Comparison of ENCODE assay signal across 10 mouse cellular contexts in the genomic region with DNA sequence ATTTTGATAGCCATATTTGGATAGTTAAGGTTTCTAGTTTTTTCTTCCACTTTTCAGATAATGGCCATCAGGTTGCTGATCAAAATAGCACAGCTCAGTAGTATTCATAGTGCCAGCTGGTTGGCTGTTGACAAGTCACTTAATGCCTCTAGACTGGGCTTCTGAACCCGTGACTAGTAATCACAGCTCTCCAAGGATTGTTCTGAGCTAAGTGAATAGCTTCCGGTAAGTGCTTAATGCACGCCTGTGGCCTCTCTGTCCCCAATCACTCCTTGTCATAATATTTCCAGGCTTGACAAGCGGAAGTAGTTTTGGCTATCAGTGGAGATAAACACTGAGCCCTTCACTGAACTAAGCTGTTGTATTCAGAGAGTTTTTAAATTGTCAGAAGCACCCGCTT. TPM values are rescaled to one million over a fixed set of nuclear protein-coding genes. Genes with fewer than 3 reads are reported as not detected.
DNase-seq lines count a peak whose midpoint lies in the region; ATAC-seq and TF ChIP-seq lines count a peak whose summit lies in the region.
"Had no signal": no experiment of that assay in that cellular context is flagged by ENCODE, and none has a peak within 500 bp of the region (broad histone marks: within the 10 kb centered on the region; RNA-seq: fewer than 3 reads in every experiment).

No protein-coding gene starts in this region.

- no peak overlapping the region for H3K9ac ChIP-seq in kidney, embryonic 14.5 days (ENCODE audit: low read depth, low read length)
- no peak overlapping the region for H3K9ac ChIP-seq in neural tube, embryonic 15.5 days (replicated peaks)

- no peak for TF ChIP-seq CTCF in left cerebral cortex, adult 2 months (IDR thresholded peaks at IDR 0.05)

- 56% methylated on average over 5 of the region's 5 CpGs for WGBS in kidney, embryonic 14.5 days
- WGBS in neural tube, embryonic 15.5 days, result 37% methylated on average over 5 of the region's 5 CpGs

- DNase-seq in embryo, embryonic 10 days (ENCODE audit: low spot score), result peak; percentile 46
- no peak for DNase-seq in embryo, embryonic 9.5 days (ENCODE audit: extremely low spot score)
- DNase-seq in heart, adult 8-10 months (ENCODE audit: low spot score), result peak; percentile 41
- no peak for DNase-seq in left cerebral cortex, adult 2 months (ENCODE audit: extremely low spot score in 1 of 2, low spot score in 2 of 2)
- DNase-seq in left cerebral cortex, postnatal 14 days (ENCODE audit: low spot score in 2 of 2), result no peak
- DNase-seq in urinary bladder, postnatal 10 days (ENCODE audit: low spot score), result no peak

- peak overlapping the region; percentile 77; the same call in 1 of the 2 replicates for H3K27ac ChIP-seq in kidney, embryonic 14.5 days (ENCODE audit: low read depth, low read length)
- H3K27ac ChIP-seq in neural tube, embryonic 15.5 days (replicated peaks), result peak overlapping the region; percentile 66; the same call in 1 of the 2 replicates
- H3K27ac ChIP-seq in left cerebral cortex, adult 2 months, result no peak overlapping the region

- no peaks in the 10 kb centered on the region for H3K9me3 ChIP-seq in kidney, embryonic 14.5 days (ENCODE audit: control insufficient read depth, low read length)
- H3K9me3 ChIP-seq in neural tube, embryonic 15.5 days (replicated peaks), result no peaks in the 10 kb centered on the region
- H3K9me3 ChIP-seq: megakaryocyte, embryonic 14.5 days had no signal

- peaks cover 24% of the 10 kb centered on the region for H3K36me3 ChIP-seq in kidney, embryonic 14.5 days (ENCODE audit: control insufficient read depth, insufficient read depth, low read length)
- H3K36me3 ChIP-seq in neural tube, embryonic 15.5 days, result no peaks in the 10 kb centered on the region

- H3K4me1 ChIP-seq in kidney, embryonic 14.5 days (ENCODE audit: control insufficient read depth, insufficient read depth, low read length), result peaks cover 16% of the 10 kb centered on the region; the same call in 1 of the 2 replicates
- peaks cover 13% of the 10 kb centered on the region for H3K4me1 ChIP-seq in neural tube, embryonic 15.5 days

- H3K4me2 ChIP-seq in kidney, embryonic 14.5 days (replicated peaks; ENCODE audit: low read depth, low read length), result no peak overlapping the region
- peak overlapping the region; percentile 52 for H3K4me2 ChIP-seq in neural tube, embryonic 15.5 days

- ATAC-seq in kidney, embryonic 14.5 days (ENCODE audit: low FRiP score, low TSS enrichment), result peak; percentile 25; the same call in 1 of the 2 replicates
- ATAC-seq in neural tube, embryonic 15.5 days (ENCODE audit: low FRiP score), result no peak; the same call in 1 of the 2 replicates

- no peak overlapping the region for H3K4me3 ChIP-seq in kidney, embryonic 14.5 days (ENCODE audit: low read length)
- no peak overlapping the region for H3K4me3 ChIP-seq in neural tube, embryonic 15.5 days (replicated peaks)
- no peak overlapping the region for H3K4me3 ChIP-seq in left cerebral cortex, adult 2 months
- H3K4me3 ChIP-seq: megakaryocyte, embryonic 14.5 days had no signal

- intact Hi-C loops in left cerebral cortex, adult 2 months (cut with DNase I), result loop anchor here (2.0 kb wide), 1 partner anchor 35 kb away; the partner anchor contains the start of gene Itgav
- intact Hi-C loops in left cerebral cortex, postnatal 14 days (cut with DNase I), result no loop called here

- no peaks in the 10 kb centered on the region for H3K27me3 ChIP-seq in kidney, embryonic 14.5 days (ENCODE audit: control insufficient read depth, insufficient read depth, low read length)
- no peaks in the 10 kb centered on the region for H3K27me3 ChIP-seq in neural tube, embryonic 15.5 days (replicated peaks)
- H3K27me3 ChIP-seq: megakaryocyte, embryonic 14.5 days had no signal

RNA-seq across cellular contexts. Expression of gene Itgav, which starts 35.5 kb away (rescaled TPM):
- total RNA-seq in heart, adult 8-10 months (2022), result 10 to 100 TPM; 33.9 to 39.6 (median 36.0) TPM
- polyA plus RNA-seq in kidney, embryonic 14.5 days (2014; fragmentation: Nextera tagmentation; extraction: Ambion mirVana), result 117 and 125 TPM in 2 replicates
- polyA plus RNA-seq in neural tube, embryonic 15.5 days (2015; fragmentation: Nextera tagmentation; extraction: Ambion mirVana), result 29.1 and 29.8 TPM in 2 replicates
- total RNA-seq in left cerebral cortex, adult 2 months (2021), result 100 to 1,000 TPM; 135 to 149 TPM
- 100 to 1,000 TPM; 100 to 105 TPM for total RNA-seq in left cerebral cortex, postnatal 14 days (2021)

RNA-seq across cellular contexts. Expression of gene Fam171b, which starts 52.8 kb away (rescaled TPM):
- total RNA-seq in heart, adult 8-10 months (2022), result under 1 TPM; 0.40 to 0.94 (median 0.55) TPM
- 5.3 and 5.5 TPM in 2 replicates for polyA plus RNA-seq in kidney, embryonic 14.5 days (2014; fragmentation: Nextera tagmentation; extraction: Ambion mirVana)
- polyA plus RNA-seq in neural tube, embryonic 15.5 days (2015; fragmentation: Nextera tagmentation; extraction: Ambion mirVana), result 69.8 and 79.0 TPM in 2 replicates
- 100 to 1,000 TPM; 204 to 206 TPM for total RNA-seq in left cerebral cortex, adult 2 months (2021)
- 100 to 1,000 TPM; 212 to 215 TPM for total RNA-seq in left cerebral cortex, postnatal 14 days (2021)
- total RNA-seq: granulocyte monocyte progenitor cell, adult 5-6 weeks had no signal

Comparison
In these comparisons a context has a peak if more than half of its experiments do, and no peak if none do; other contexts are left out.
1. DNase-seq: peak in embryo, embryonic 10 days (single experiment) and heart, adult 8-10 months (single experiment); none in embryo, embryonic 9.5 days (single experiment), left cerebral cortex, adult 2 months (0 of 2), left cerebral cortex, postnatal 14 days (0 of 2) and urinary bladder, postnatal 10 days (single experiment).
2. RNA of gene Fam171b, which starts 52.8 kb away (total RNA-seq): 212 to 215 TPM in left cerebral cortex, postnatal 14 days and 204 to 206 TPM in left cerebral cortex, adult 2 months; 0.40 to 0.94 TPM in heart, adult 8-10 months; every median in the first group is over 100 times any median in the second.